Mouse (Mus musculus): ENCODE data around the gene Lmntd2. TPM values are rescaled to one million over a fixed set of nuclear protein-coding genes. Genes with fewer than 3 reads are reported as not detected.

Lmntd2 gene
- polyA plus RNA-seq, 1 experiment from 2014 or later: 3.8 TPM

MicroRNAs encoded within 50 kb of the gene (microRNA counts, 519-probe panel; counts per million panel counts)
- 3,695 counts per million, percentile 51 among the panel's probes with 10 or more counts for microRNA mmu-miR-210

Small RNA genes within 50 kb of the gene (microRNA-seq; reads per million reads assigned to microRNA genes)
- gene Mir210: 385 reads per million, percentile 65 among the genes with 10 or more reads in this experiment

Other genes starting within 250 kb of the Lmntd2 start
- gene Ifitm1, start 246.9 kb downstream of the Lmntd2 start, polyA plus RNA-seq (2014; fragmentation: Nextera tagmentation; extraction: Ambion mirVana): 63.9 and 68.3 TPM in 2 replicates
- gene Ifitm3, start 203.3 kb downstream of the Lmntd2 start, polyA plus RNA-seq (2014; fragmentation: Nextera tagmentation; extraction: Ambion mirVana): 45.3 and 50.4 TPM in 2 replicates
- not detected in 2 replicates for gene Ifitm6, start 196.2 kb downstream of the Lmntd2 start, polyA plus RNA-seq (2014; fragmentation: Nextera tagmentation; extraction: Ambion mirVana)
- not detected in 2 replicates for gene Gm17387, start 184.9 kb downstream of the Lmntd2 start, polyA plus RNA-seq (2014; fragmentation: Nextera tagmentation; extraction: Ambion mirVana)
- 19.1 and 20.0 TPM in 2 replicates for gene B4galnt4, start 153.0 kb downstream of the Lmntd2 start, polyA plus RNA-seq (2014; fragmentation: Nextera tagmentation; extraction: Ambion mirVana)
- 3.3 and 3.9 TPM in 2 replicates for gene Pkp3, start 135.9 kb downstream of the Lmntd2 start, polyA plus RNA-seq (2014; fragmentation: Nextera tagmentation; extraction: Ambion mirVana)
- 1.9 and 2.8 TPM in 2 replicates for gene Sigirr, start 113.5 kb downstream of the Lmntd2 start, polyA plus RNA-seq (2014; fragmentation: Nextera tagmentation; extraction: Ambion mirVana)
- gene Ano9, start 96.3 kb downstream of the Lmntd2 start, polyA plus RNA-seq (2014; fragmentation: Nextera tagmentation; extraction: Ambion mirVana): 0.76 and 0.85 TPM in 2 replicates
- 70.0 and 70.6 TPM in 2 replicates for gene Ptdss2, start 91.7 kb downstream of the Lmntd2 start, polyA plus RNA-seq (2014; fragmentation: Nextera tagmentation; extraction: Ambion mirVana)
- gene Rnh1, start 41.2 kb downstream of the Lmntd2 start, polyA plus RNA-seq (2014; fragmentation: Nextera tagmentation; extraction: Ambion mirVana): 82.9 and 88.3 TPM in 2 replicates
- gene Hras, start 20.1 kb downstream of the Lmntd2 start, polyA plus RNA-seq (2014; fragmentation: Nextera tagmentation; extraction: Ambion mirVana): 98.7 and 99.1 TPM in 2 replicates
- gene Lrrc56, start 19.9 kb downstream of the Lmntd2 start, polyA plus RNA-seq (2014; fragmentation: Nextera tagmentation; extraction: Ambion mirVana): 11.7 and 12.5 TPM in 2 replicates
- gene Rassf7, start 1.8 kb upstream of the Lmntd2 start, polyA plus RNA-seq (2014; fragmentation: Nextera tagmentation; extraction: Ambion mirVana): 32.5 and 38.8 TPM in 2 replicates
- gene Phrf1, start 14.7 kb upstream of the Lmntd2 start, polyA plus RNA-seq (2014; fragmentation: Nextera tagmentation; extraction: Ambion mirVana): 83.4 and 93.5 TPM in 2 replicates
- 0.59 and 0.79 TPM in 2 replicates for gene Irf7, start 52.4 kb upstream of the Lmntd2 start, polyA plus RNA-seq (2014; fragmentation: Nextera tagmentation; extraction: Ambion mirVana)
- gene Cdhr5, start 62.7 kb upstream of the Lmntd2 start, polyA plus RNA-seq (2014; fragmentation: Nextera tagmentation; extraction: Ambion mirVana): 0.20 TPM in 1 of 2 replicates, not detected in the other
- gene Sct, start 65.1 kb upstream of the Lmntd2 start, polyA plus RNA-seq (2014; fragmentation: Nextera tagmentation; extraction: Ambion mirVana): 10.2 TPM in 2 replicates
- gene Drd4, start 77.9 kb upstream of the Lmntd2 start, polyA plus RNA-seq (2014; fragmentation: Nextera tagmentation; extraction: Ambion mirVana): 0.45 and 0.47 TPM in 2 replicates
- 59.3 and 64.6 TPM in 2 replicates for gene Deaf1, start 113.6 kb upstream of the Lmntd2 start, polyA plus RNA-seq (2014; fragmentation: Nextera tagmentation; extraction: Ambion mirVana)
- gene Tmem80, start 113.7 kb upstream of the Lmntd2 start, polyA plus RNA-seq (2014; fragmentation: Nextera tagmentation; extraction: Ambion mirVana): 29.5 and 30.2 TPM in 2 replicates
- 2.6 and 2.8 TPM in 2 replicates for gene Eps8l2, start 124.8 kb upstream of the Lmntd2 start, polyA plus RNA-seq (2014; fragmentation: Nextera tagmentation; extraction: Ambion mirVana)
- 306 and 317 TPM in 2 replicates for gene Taldo1, start 178.1 kb upstream of the Lmntd2 start, polyA plus RNA-seq (2014; fragmentation: Nextera tagmentation; extraction: Ambion mirVana)
- gene Gatd1, start 200.1 kb upstream of the Lmntd2 start, polyA plus RNA-seq (2014; fragmentation: Nextera tagmentation; extraction: Ambion mirVana): 52.2 TPM in 2 replicates
- gene Cend1, start 215.4 kb upstream of the Lmntd2 start, polyA plus RNA-seq (2014; fragmentation: Nextera tagmentation; extraction: Ambion mirVana): 2.7 and 3.2 TPM in 2 replicates
- gene Slc25a22, start 223.8 kb upstream of the Lmntd2 start, polyA plus RNA-seq (2014; fragmentation: Nextera tagmentation; extraction: Ambion mirVana): 34.8 and 37.1 TPM in 2 replicates
- 15.7 and 18.3 TPM in 2 replicates for gene Pidd1, start 229.9 kb upstream of the Lmntd2 start, polyA plus RNA-seq (2014; fragmentation: Nextera tagmentation; extraction: Ambion mirVana)
- gene Rplp2, start 233.3 kb upstream of the Lmntd2 start, polyA plus RNA-seq (2014; fragmentation: Nextera tagmentation; extraction: Ambion mirVana): 1,271 and 1,319 TPM in 2 replicates
- gene Pnpla2, start 241.1 kb upstream of the Lmntd2 start, polyA plus RNA-seq (2014; fragmentation: Nextera tagmentation; extraction: Ambion mirVana): 11.3 and 12.5 TPM in 2 replicates
- gene Cracr2b, start 247.0 kb upstream of the Lmntd2 start, polyA plus RNA-seq (2014; fragmentation: Nextera tagmentation; extraction: Ambion mirVana): 5.3 and 6.8 TPM in 2 replicates